Mouse (Mus musculus) limb, embryonic 11.5 days (tissue): Measurements from ENCODE around the gene Cd2ap. TPM values are rescaled to one million over a fixed set of nuclear protein-coding genes. Genes with fewer than 3 reads are reported as not detected.

ENCODE experiments used
- ATAC-seq: fragments of 200-750 bp; cut with Nextera tagmentation; 2 replicates; pipeline ENCODE4 v1.8.0; 2017; ENCODE audit warnings: low read depth; ENCODE audit not compliant: insufficient number of reproducible peaks, low FRiP score, low TSS enrichment
- DNase-seq: peaks from one replicate; pipeline ENCODE4 v3.0.0-alpha.2; 2015; ENCODE audit warnings: low spot score
- H3K27ac ChIP-seq: fragments of 300-500 bp; sonication (generic); replicated peaks from 2 replicates; pipeline ENCODE4 v1.5.1; 2014; ENCODE audit warnings: low read depth, mild to moderate bottlenecking, low read length
- H3K27me3 ChIP-seq: fragments of 300-500 bp; sonication (generic); 2 replicates; pipeline ENCODE4 v1.6.1; 2014; ENCODE audit warnings: mild to moderate bottlenecking, low read length, mixed read lengths; ENCODE audit not compliant: control insufficient read depth, insufficient read depth
- H3K36me3 ChIP-seq: fragments of 300-500 bp; sonication (generic); 2 replicates; pipeline ENCODE4 v1.6.1; 2014; ENCODE audit warnings: mild to moderate bottlenecking, low read length, moderate library complexity, mixed read lengths; ENCODE audit not compliant: control insufficient read depth, insufficient read depth
- H3K4me1 ChIP-seq: fragments of 300-500 bp; sonication (generic); 2 replicates; pipeline ENCODE4 v1.6.1; 2014; ENCODE audit warnings: low read length, mixed read lengths; ENCODE audit not compliant: control insufficient read depth, insufficient read depth
- H3K4me2 ChIP-seq: fragments of 300-500 bp; sonication (generic); 2 replicates; pipeline ENCODE4 v1.6.1; 2014; ENCODE audit warnings: low read depth, mild to moderate bottlenecking, moderate library complexity; ENCODE audit not compliant: severe bottlenecking
- H3K4me3 ChIP-seq: fragments of 300-500 bp; sonication (generic); 2 replicates; pipeline ENCODE4 v1.5.1; 2014; ENCODE audit warnings: low read depth, low read length
- H3K9ac ChIP-seq: fragments of 300-500 bp; sonication (generic); 2 replicates; pipeline ENCODE4 v1.6.1; 2014; ENCODE audit warnings: mild to moderate bottlenecking, low read length
- H3K9me3 ChIP-seq: fragments of 300-500 bp; sonication (generic); 2 replicates; pipeline ENCODE4 v1.6.1; 2016; ENCODE audit warnings: low read length; ENCODE audit not compliant: control insufficient read depth
- WGBS: fragments of 180-500 bp; shearing (Covaris S2); extraction: QIAGEN DNeasy Blood & Tissue Kit; methylation state at CpG from one replicate; pipeline ENCODE4 v1.1.7; 2014; 5-methylcytosine and 5-hydroxymethylcytosine counted together
- polyA plus RNA-seq: library from polyadenylated mRNA; unstranded; fragments of >200 nt; fragmentation: Nextera tagmentation; extraction: Ambion mirVana; gene quantifications from 2 replicates; pipeline ENCODE4 v1.2.1, GENCODE M21; 2014

Gene Cd2ap
- polyA plus RNA-seq = 20.0 and 23.5 TPM in 2 replicates

GRCm38 (mm10) chr17:42876001-42876903 lies at the start of gene Cd2ap:
TSS of gene Cd2ap (minus strand) at chr17:42876665.
- peak within 1 kb of the TSS; percentile 93 for H3K9ac ChIP-seq
- DNase-seq = peak; percentile 98
- H3K27ac ChIP-seq = peak within 1 kb of the TSS; percentile 89
- peak within 1 kb of the TSS; percentile 77 for H3K4me2 ChIP-seq
- WGBS = under 1% methylated on average over 75 of the region's 94 CpGs
- peak; percentile 94 for ATAC-seq
- no peaks in the 10 kb centered on the region for H3K9me3 ChIP-seq
- peak within 1 kb of the TSS; percentile 92 for H3K4me3 ChIP-seq
- no peaks in the 10 kb centered on the region for H3K36me3 ChIP-seq
- no peaks in the 10 kb centered on the region for H3K27me3 ChIP-seq
- H3K4me1 ChIP-seq = peaks cover 6% of the 10 kb centered on the region; the same call in 1 of the 2 replicates

GRCm38 (mm10) chr17:42924731-42925130 lies 48.3 kb upstream of the Cd2ap start:
- Histone ChIP-seq H3K4me3 (no peak overlapping the region), H3K4me2 (no peak overlapping the region), H3K27me3 (no peaks in the 10 kb centered on the region), H3K9me3 (no peaks in the 10 kb centered on the region), H3K4me1 (no peaks in the 10 kb centered on the region), H3K36me3 (no peaks in the 10 kb centered on the region), H3K27ac (no peak overlapping the region), H3K9ac (no peak overlapping the region)
- ATAC-seq (no peak), DNase-seq (no peak)
- WGBS = 93% methylated on average over 5 of the region's 5 CpGs

GRCm38 (mm10) chr17:42918810-42919209 lies 42.3 kb upstream of the Cd2ap start:
- Histone ChIP-seq H3K4me1 (no peaks in the 10 kb centered on the region), H3K27me3 (no peaks in the 10 kb centered on the region), H3K4me3 (no peak overlapping the region), H3K4me2 (no peak overlapping the region), H3K27ac (no peak overlapping the region), H3K9ac (no peak overlapping the region), H3K36me3 (no peaks in the 10 kb centered on the region), H3K9me3 (no peaks in the 10 kb centered on the region)
- WGBS = 82% methylated on average over 9 of the region's 9 CpGs
- ATAC-seq (no peak), DNase-seq (no peak)

GRCm38 (mm10) chr17:42914726-42915125 lies 38.3 kb upstream of the Cd2ap start:
- Histone ChIP-seq H3K27me3 (no peaks in the 10 kb centered on the region), H3K9ac (no peak overlapping the region), H3K4me3 (no peak overlapping the region), H3K9me3 (no peaks in the 10 kb centered on the region), H3K4me1 (no peaks in the 10 kb centered on the region), H3K27ac (no peak overlapping the region), H3K36me3 (no peaks in the 10 kb centered on the region), H3K4me2 (no peak overlapping the region)
- ATAC-seq (no peak), DNase-seq (no peak)
- 84% methylated on average over 7 of the region's 7 CpGs for WGBS

GRCm38 (mm10) chr17:42912193-42912592 lies 35.7 kb upstream of the Cd2ap start:
- Histone ChIP-seq H3K27me3 (no peaks in the 10 kb centered on the region), H3K36me3 (no peaks in the 10 kb centered on the region), H3K9ac (no peak overlapping the region), H3K27ac (no peak overlapping the region), H3K9me3 (no peaks in the 10 kb centered on the region), H3K4me1 (no peaks in the 10 kb centered on the region), H3K4me2 (no peak overlapping the region), H3K4me3 (no peak overlapping the region)
- 83% methylated on average over 6 of the region's 6 CpGs for WGBS
- ATAC-seq = no peak
- no peak for DNase-seq

GRCm38 (mm10) chr17:42910476-42910875 lies 34.0 kb upstream of the Cd2ap start:
- no peak overlapping the region for H3K27ac ChIP-seq
- H3K27me3 ChIP-seq = no peaks in the 10 kb centered on the region
- no peaks in the 10 kb centered on the region for H3K36me3 ChIP-seq
- no peaks in the 10 kb centered on the region for H3K4me1 ChIP-seq
- DNase-seq (no peak), ATAC-seq (no peak)
- no peaks in the 10 kb centered on the region for H3K9me3 ChIP-seq
- no peak overlapping the region for H3K4me3 ChIP-seq
- no peak overlapping the region for H3K9ac ChIP-seq
- 80% methylated on average over 3 of the region's 3 CpGs for WGBS
- no peak overlapping the region for H3K4me2 ChIP-seq

GRCm38 (mm10) chr17:42909376-42909775 lies 32.9 kb upstream of the Cd2ap start:
- H3K27me3 ChIP-seq = no peaks in the 10 kb centered on the region
- no peak overlapping the region for H3K4me3 ChIP-seq
- no peaks in the 10 kb centered on the region for H3K9me3 ChIP-seq
- no peak overlapping the region for H3K9ac ChIP-seq
- WGBS = 77% methylated on average over 9 of the region's 9 CpGs
- H3K4me1 ChIP-seq = no peaks in the 10 kb centered on the region
- H3K36me3 ChIP-seq = no peaks in the 10 kb centered on the region
- H3K27ac ChIP-seq = no peak overlapping the region
- no peak overlapping the region for H3K4me2 ChIP-seq
- DNase-seq (no peak), ATAC-seq (no peak)

- H3K4me1 ChIP-seq = no peaks in the 10 kb centered on the region
- no peak overlapping the region for H3K4me3 ChIP-seq
- 76% methylated on average over 9 of the region's 9 CpGs for WGBS
- DNase-seq = no peak
- no peak overlapping the region for H3K9ac ChIP-seq
- no peaks in the 10 kb centered on the region for H3K9me3 ChIP-seq
- ATAC-seq = no peak
- H3K36me3 ChIP-seq = no peaks in the 10 kb centered on the region
- no peak overlapping the region for H3K27ac ChIP-seq
- no peak overlapping the region for H3K4me2 ChIP-seq
- H3K27me3 ChIP-seq = no peaks in the 10 kb centered on the region
These were observed 32.4 kb upstream of the Cd2ap start for GRCm38 (mm10) chr17:42908744-42909370.
